Mouse (Mus musculus) adipocyte (in vitro differentiated cells): Measurements from ENCODE around the gene F10.
"Not testable (repeated sequence)": the region's sequence is repeated elsewhere in the genome, so short reads cannot be mapped to it uniquely, and the experiment has no call there.

Source experiments
- DNase-seq: peaks from one replicate; pipeline ENCODE4 v3.0.0-alpha.2; 2016; ENCODE audit warnings: low spot score

F10 gene

GRCm38 (mm10) chr8:13060441-13061150 lies 23.5 kb downstream of the F10 start, which contains the start of gene Proz:
Gene Proz (plus strand): TSS chr8:13060914.
- no peak for DNase-seq

DNA sequence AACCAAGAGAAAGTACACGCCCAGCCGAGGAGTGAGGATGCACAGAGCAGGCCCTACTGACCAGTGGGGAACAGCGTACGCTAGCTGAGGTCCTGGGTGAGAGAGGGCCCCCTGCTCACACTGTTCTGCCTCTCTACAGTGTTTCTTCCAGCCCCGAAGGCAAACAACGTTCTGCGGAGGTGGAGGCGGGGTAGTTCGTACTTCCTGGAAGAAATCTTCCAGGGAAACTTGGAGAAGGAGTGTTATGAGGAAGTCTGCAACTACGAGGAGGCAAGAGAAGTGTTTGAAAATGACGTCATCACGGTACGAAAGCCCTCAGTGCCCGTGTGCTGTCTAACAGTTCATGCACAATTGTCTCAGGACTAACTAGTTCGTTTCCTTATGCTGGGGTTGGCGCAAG lies 26.0 kb downstream of the F10 start:
- DNase-seq, result no peak

- no peak for DNase-seq
These were observed 36.1 kb downstream of the F10 start for GRCm38 (mm10) chr8:13073255-13073654.

GRCm38 (mm10) chr8:13075044-13075443 lies 37.9 kb downstream of the F10 start:
- no peak for DNase-seq

DNA sequence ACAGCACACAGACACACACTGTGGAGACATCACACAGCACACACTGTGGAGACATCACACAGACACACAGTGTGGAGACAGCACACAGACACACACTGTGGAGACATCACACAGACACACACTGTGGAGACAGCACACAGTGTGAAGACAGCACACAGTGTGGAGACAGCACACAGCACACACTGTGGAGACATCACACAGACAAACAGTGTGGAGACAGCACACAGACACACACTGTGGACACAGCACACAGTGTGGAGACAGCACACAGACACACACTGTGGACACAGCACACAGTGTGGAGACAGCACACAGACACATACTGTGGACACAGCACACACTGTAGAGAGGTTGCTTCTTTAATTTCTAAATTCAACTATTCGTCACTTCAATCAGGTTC lies 38.5 kb downstream of the F10 start:
- not testable (repeated sequence) for DNase-seq

- DNase-seq, result no peak
These were observed 40.4 kb downstream of the F10 start for GRCm38 (mm10) chr8:13077542-13077941.

- DNase-seq, result peak; percentile 94
These were observed 67.6 kb downstream of the F10 start for GRCm38 (mm10) chr8:13104691-13105086.

- peak; percentile 99 for DNase-seq
These were observed 68.2 kb downstream of the F10 start, which contains the start of the genes Pcid2 and Cul4a for GRCm38 (mm10) chr8:13105087-13105881. Gene Pcid2 (minus strand): TSS chr8:13105459. Gene Cul4a (plus strand): TSS chr8:13105621.

- peak; percentile 31 for DNase-seq
These were observed 68.9 kb downstream of the F10 start for GRCm38 (mm10) chr8:13105908-13106551.
